Mouse (Mus musculus) liver, adult 2 months (tissue): ENCODE measurements at regions not wholly inside any gene's neighbourhood (a gene's known extent, or its start where the extent isn't known, plus 50 kb on each side); places are given as distances from the start of the nearest gene placed in this dataset.
A peak's percentile ranks its signal among the peaks of the same experiment; 100 is the strongest.

Source experiments
- CTCF ChIP-seq: fragments of 200-500 bp; IDR thresholded peaks from 2 replicates; pipeline ENCODE4 v1.5.1; 2011; ENCODE audit warnings: low read depth, low read length, control low read depth
- POLR2A ChIP-seq: fragments of 200-500 bp; IDR thresholded peaks from 2 replicates; pipeline ENCODE4 v1.6.1; 2011; ENCODE audit warnings: low read length, control low read depth; ENCODE audit not compliant: insufficient read depth; ENCODE audit errors: extremely low read depth

- TF ChIP-seq CTCF (peak; percentile 75), POLR2A (no peak)
Observed at GRCm38 (mm10) chr14:80215960-80216552, 232.2 kb downstream of the Olfm4 start.
